Mouse (Mus musculus): ENCODE measurements around the gene Entr1. TPM values are rescaled to one million over a fixed set of nuclear protein-coding genes. Genes with fewer than 3 reads are reported as not detected.

Entr1 gene
- polyA plus RNA-seq, 1 experiment = 61.2 TPM

DNA sequence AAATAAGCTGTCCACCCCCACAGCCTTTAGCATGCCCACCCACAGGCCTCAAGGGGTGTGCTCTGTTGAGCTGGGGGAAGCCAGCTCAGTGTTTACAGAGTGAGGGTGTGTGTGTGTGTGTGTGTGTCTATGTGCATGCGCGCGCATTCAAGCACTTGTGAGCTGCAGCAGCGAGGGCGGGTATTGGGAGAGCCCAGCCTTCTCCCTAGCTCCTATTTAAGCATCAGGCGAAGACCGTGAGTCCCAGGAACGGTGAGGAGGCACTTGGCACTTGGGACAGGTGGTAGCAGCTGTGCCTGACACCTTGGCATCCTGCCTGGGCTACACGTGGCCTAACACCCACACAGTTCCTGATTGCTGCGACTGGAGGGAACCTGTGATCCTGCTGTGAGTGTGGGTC, 47.1 kb downstream of the Entr1 start:
- Histone ChIP-seq H3K4me3 (ENCODE audit: insufficient read depth, low read depth, low read length) (no peak overlapping the region), H3K4me1 (ENCODE audit: control insufficient read depth, insufficient read depth, insufficient read length, low read length) (peaks cover 4% of the 10 kb centered on the region; the same call in 1 of the 2 replicates), H3K27ac (replicated peaks; ENCODE audit: low read depth, low read length) (no peak overlapping the region)

DNA sequence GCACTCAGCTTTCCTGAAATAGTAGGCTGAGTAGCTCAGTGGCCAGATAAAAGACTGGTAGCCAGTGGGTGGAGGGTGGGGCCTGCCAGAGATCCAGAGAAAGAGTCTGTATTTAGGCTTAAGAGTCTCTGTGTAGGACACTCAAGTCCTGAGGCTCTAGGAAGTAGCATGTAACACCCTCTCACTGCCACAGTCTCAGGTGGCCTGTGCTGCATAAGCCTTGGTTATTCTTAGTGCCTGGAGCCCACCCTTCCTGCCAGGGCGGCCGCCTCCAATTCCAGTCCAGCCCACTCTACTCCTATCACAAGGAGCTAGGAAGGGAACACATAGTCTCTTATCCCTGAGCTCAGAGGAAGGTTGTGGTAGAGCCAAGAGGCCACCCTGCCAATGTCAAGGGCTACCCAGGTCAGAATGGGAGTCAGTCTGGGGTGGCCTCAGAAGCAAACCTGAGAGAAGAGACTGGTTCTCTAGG, 47.6 kb downstream of the Entr1 start:
- H3K4me1 ChIP-seq (ENCODE audit: control insufficient read depth, insufficient read depth, insufficient read length, low read length) = no peaks in the 10 kb centered on the region; the same call in 1 of the 2 replicates
- H3K27ac ChIP-seq (replicated peaks; ENCODE audit: low read depth, low read length) = no peak overlapping the region
- H3K4me3 ChIP-seq (ENCODE audit: insufficient read depth, low read depth, low read length) = no peak overlapping the region

DNA sequence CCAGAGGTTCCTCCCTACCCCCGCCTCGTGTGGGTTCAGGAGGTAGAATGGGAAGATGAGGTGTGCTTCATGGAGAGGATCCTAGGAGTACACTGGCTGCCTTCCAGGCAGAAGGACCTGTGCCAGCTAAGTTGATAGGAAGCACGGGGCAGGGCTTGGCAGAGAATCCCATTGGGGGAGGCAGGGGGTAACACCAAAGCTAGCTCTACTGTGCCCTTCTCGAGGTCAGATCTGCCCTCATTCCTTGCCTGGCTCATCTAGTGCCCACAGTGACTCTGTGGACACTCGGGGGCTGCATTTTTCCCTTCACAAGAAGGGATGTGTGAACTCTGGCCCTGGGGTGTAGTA, 49.9 kb downstream of the Entr1 start:
- no peak overlapping the region for H3K27ac ChIP-seq (replicated peaks; ENCODE audit: low read depth, low read length)
- H3K4me3 ChIP-seq (ENCODE audit: insufficient read depth, low read depth, low read length) = no peak overlapping the region
- H3K4me1 ChIP-seq (ENCODE audit: control insufficient read depth, insufficient read depth, insufficient read length, low read length) = no peaks in the 10 kb centered on the region; the same call in 1 of the 2 replicates

DNA sequence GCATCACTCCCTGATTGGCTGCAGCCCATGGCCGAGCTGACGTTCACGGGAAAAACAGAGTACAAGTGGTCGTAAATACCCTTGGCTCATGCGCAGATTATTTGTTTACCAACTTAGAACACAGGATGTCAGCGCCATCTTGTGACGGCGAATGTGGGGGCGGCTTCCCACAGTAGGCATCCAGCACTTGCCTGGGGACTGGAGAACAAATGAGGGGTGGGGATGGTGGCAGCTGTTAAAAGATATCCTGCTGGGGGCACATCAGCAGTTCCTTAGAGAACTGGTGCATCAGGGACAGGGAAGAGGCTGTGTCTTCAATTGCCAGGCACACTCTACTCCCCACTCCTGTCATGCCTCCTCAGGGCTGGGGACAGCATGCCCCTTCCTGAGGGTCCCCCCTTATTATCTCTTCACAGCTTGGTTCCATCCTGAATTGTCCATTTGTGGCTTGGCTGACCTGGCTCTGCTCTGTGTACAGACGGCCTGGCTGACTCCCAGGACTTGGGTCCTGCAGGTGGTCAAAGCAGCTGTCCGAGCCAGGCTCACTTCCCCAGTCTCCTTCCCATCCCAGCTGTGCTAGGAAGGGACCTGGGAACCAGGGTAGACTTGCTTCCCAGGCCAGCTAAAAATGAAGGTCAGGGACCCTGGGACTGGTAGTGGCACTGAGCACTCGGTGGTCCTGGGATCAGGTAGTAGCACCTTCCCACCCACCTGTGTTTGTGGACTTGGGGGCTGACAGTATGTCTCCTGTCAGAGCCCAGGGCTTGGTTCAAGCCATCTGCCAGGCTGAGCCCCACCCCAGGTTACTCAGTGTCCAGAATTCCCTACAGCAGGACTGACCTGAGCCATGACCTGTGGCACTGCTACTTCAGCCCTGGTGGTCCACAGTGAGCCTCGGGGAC, 50.6 kb downstream of the Entr1 start:
- H3K27ac ChIP-seq (replicated peaks; ENCODE audit: low read depth, low read length) = no peak overlapping the region
- H3K4me1 ChIP-seq (ENCODE audit: control insufficient read depth, insufficient read depth, insufficient read length, low read length) = no peaks in the 10 kb centered on the region; the same call in 1 of the 2 replicates
- H3K4me3 ChIP-seq (ENCODE audit: insufficient read depth, low read depth, low read length) = no peak overlapping the region

Other genes with a start within 250 kb of the Entr1 start
- not detected in 2 replicates for gene Lhx3, start 181.0 kb downstream of the Entr1 start, polyA plus RNA-seq (2012; ENCODE audit: insufficient read depth, insufficient read length, missing spikeins)
- 4.3 and 5.2 TPM in 2 replicates for gene Qsox2, start 151.8 kb downstream of the Entr1 start, polyA plus RNA-seq (2012; ENCODE audit: insufficient read depth, insufficient read length, missing spikeins)
- not detected in 2 replicates for gene Ccdc187, start 94.8 kb downstream of the Entr1 start, polyA plus RNA-seq (2012; ENCODE audit: insufficient read depth, insufficient read length, missing spikeins)
- 0.91 and 1.6 TPM in 2 replicates for gene Gpsm1, start 73.8 kb downstream of the Entr1 start, polyA plus RNA-seq (2012; ENCODE audit: insufficient read depth, insufficient read length, missing spikeins)
- 30.9 and 32.9 TPM in 2 replicates for gene Dnlz, start 37.2 kb downstream of the Entr1 start, polyA plus RNA-seq (2012; ENCODE audit: insufficient read depth, insufficient read length, missing spikeins)
- gene Card9, start 28.4 kb downstream of the Entr1 start, polyA plus RNA-seq (2012; ENCODE audit: insufficient read depth, insufficient read length, missing spikeins) = 0.79 and 3.7 TPM in 2 replicates
- gene Snapc4, start 8.7 kb downstream of the Entr1 start, polyA plus RNA-seq (2012; ENCODE audit: insufficient read depth, insufficient read length, missing spikeins) = 3.1 and 4.5 TPM in 2 replicates
- gene Pmpca, start within 50 bp of the Entr1 start, polyA plus RNA-seq (2012; ENCODE audit: insufficient read depth, insufficient read length, missing spikeins) = 75.4 and 83.9 TPM in 2 replicates
- gene Inpp5e, start 19.9 kb upstream of the Entr1 start, polyA plus RNA-seq (2012; ENCODE audit: insufficient read depth, insufficient read length, missing spikeins) = 6.7 and 7.8 TPM in 2 replicates
- gene Sec16a, start 55.9 kb upstream of the Entr1 start, polyA plus RNA-seq (2012; ENCODE audit: insufficient read depth, insufficient read length, missing spikeins) = 21.0 and 21.6 TPM in 2 replicates
- 5.6 and 8.9 TPM in 2 replicates for gene Notch1, start 127.3 kb upstream of the Entr1 start, polyA plus RNA-seq (2012; ENCODE audit: insufficient read depth, insufficient read length, missing spikeins)
- gene Egfl7, start 190.7 kb upstream of the Entr1 start, polyA plus RNA-seq (2012; ENCODE audit: insufficient read depth, insufficient read length, missing spikeins) = 75.5 and 80.4 TPM in 2 replicates
- not detected in 2 replicates for gene Gm20532, start 197.3 kb upstream of the Entr1 start, polyA plus RNA-seq (2012; ENCODE audit: insufficient read depth, insufficient read length, missing spikeins)
- gene Agpat2, start 215.1 kb upstream of the Entr1 start, polyA plus RNA-seq (2012; ENCODE audit: insufficient read depth, insufficient read length, missing spikeins) = 2,029 and 2,407 TPM in 2 replicates
- gene Fam69b, start 239.1 kb upstream of the Entr1 start, polyA plus RNA-seq (2012; ENCODE audit: insufficient read depth, insufficient read length, missing spikeins) = 24.4 and 49.4 TPM in 2 replicates